Comparison of ENCODE assay signal across 8 mouse cellular contexts in genomic region chr11:60776107-60776828, GRCm38 (mm10). TPM values are rescaled to one million over a fixed set of nuclear protein-coding genes. Genes with fewer than 3 reads are reported as not detected.
A peak's percentile ranks its signal among the peaks of the same experiment; 100 is the strongest.
DNase-seq lines count a peak whose midpoint lies in the region; ATAC-seq lines count a peak whose summit lies in the region.

No protein-coding gene starts in this region.

- H3K4me2 ChIP-seq in liver, embryonic 13.5 days = peak overlapping the region; percentile 91

- peak overlapping the region; percentile 91 for H3K27ac ChIP-seq in liver, embryonic 13.5 days

- H3K27me3 ChIP-seq in liver, embryonic 13.5 days = no peaks in the 10 kb centered on the region

- H3K9ac ChIP-seq in liver, embryonic 13.5 days = peak overlapping the region; percentile 87

- peak overlapping the region; percentile 85 for H3K4me3 ChIP-seq in liver, embryonic 13.5 days (replicated peaks)

- H3K36me3 ChIP-seq in liver, embryonic 13.5 days = peaks cover 25% of the 10 kb centered on the region

- ATAC-seq in liver, embryonic 13.5 days (ENCODE audit: low read depth) = 0 out of 2 replicates have a peak, but pooled peaks have one; percentile 17
- no peak for ATAC-seq in frontal cortex, adult (ENCODE audit: low TSS enrichment)

- DNase-seq in embryo, embryonic 9.5 days (ENCODE audit: extremely low spot score) = peak; percentile 64
- no peak for DNase-seq in embryo, embryonic 10 days (ENCODE audit: low spot score)
- DNase-seq in thymus, postnatal 25 days = peak; percentile 4
- DNase-seq in thymus, postnatal 4 days = no peak
- DNase-seq in liver, embryonic 13.5 days = no peak
- no peak for DNase-seq in thymus, adult 18-20 months
- no peak for DNase-seq in left cerebral cortex, adult 9 months (ENCODE audit: low spot score in 2 of 2)

- WGBS in liver, embryonic 13.5 days (ENCODE audit: insufficient replicate concordance) = 3% methylated on average over 17 of the region's 17 CpGs

- H3K4me1 ChIP-seq in liver, embryonic 13.5 days (replicated peaks) = peaks cover 66% of the 10 kb centered on the region

- H3K9me3 ChIP-seq in liver, embryonic 13.5 days (replicated peaks) = no peaks in the 10 kb centered on the region

RNA-seq across cellular contexts. Expression of gene Top3a, which starts 0.9 kb away (rescaled TPM):
- polyA plus RNA-seq in liver, embryonic 13.5 days (2015; fragmentation: Nextera tagmentation; extraction: Ambion mirVana) = 6.7 and 8.5 TPM in 2 replicates

RNA-seq across cellular contexts. Expression of gene Smcr8, which starts 1.1 kb away (rescaled TPM):
- polyA plus RNA-seq in liver, embryonic 13.5 days (2015; fragmentation: Nextera tagmentation; extraction: Ambion mirVana) = 2.2 and 3.2 TPM in 2 replicates

RNA-seq across cellular contexts. Expression of gene Shmt1, which starts 35.2 kb away (rescaled TPM):
- 50.1 and 54.2 TPM in 2 replicates for polyA plus RNA-seq in liver, embryonic 13.5 days (2015; fragmentation: Nextera tagmentation; extraction: Ambion mirVana)

RNA-seq across cellular contexts. Expression of gene Mief2, which starts 48.1 kb away (rescaled TPM):
- polyA plus RNA-seq in liver, embryonic 13.5 days (2015; fragmentation: Nextera tagmentation; extraction: Ambion mirVana) = 3.0 and 3.6 TPM in 2 replicates

RNA-seq across cellular contexts. Expression of gene Flii, which starts 49.2 kb away (rescaled TPM):
- polyA plus RNA-seq in liver, embryonic 13.5 days (2015; fragmentation: Nextera tagmentation; extraction: Ambion mirVana) = 25.2 and 28.7 TPM in 2 replicates

Comparison
In these comparisons a context has a peak if more than half of its experiments do, and no peak if none do; other contexts are left out.
1. DNase-seq: peak in embryo, embryonic 9.5 days (single experiment) and thymus, postnatal 25 days (single experiment); none in embryo, embryonic 10 days (single experiment), thymus, postnatal 4 days (single experiment), liver, embryonic 13.5 days (single experiment), thymus, adult 18-20 months (0 of 2) and left cerebral cortex, adult 9 months (0 of 2).